Mouse (Mus musculus) left cerebral cortex, postnatal 14 days (tissue): Measurements from ENCODE around the gene AC131692.1. TPM values are rescaled to one million over a fixed set of nuclear protein-coding genes. Genes with fewer than 3 reads are reported as not detected.

ENCODE experiments used
- DNase-seq, 2 experiments: peaks; one replicate each; pipeline ENCODE4 v3.0.0; 2021 to 2022; ENCODE audit warnings: low spot score in 2 of 2, mixed read lengths in 1 of 2
- intact Hi-C: fragments of 180-260 bp; cut with DNase I; formaldehyde crosslinking; loops from one replicate; pipeline ENCODE4 v1.15.1; 2025
- total RNA-seq, 2 experiments: library from RNA; stranded (reverse); gene quantifications; 2 replicates each; pipeline ENCODE4 v1.2.3; 2021

AC131692.1 gene
- total RNA-seq, 2 experiments from 2014 or later, result not detected

- DNase-seq, result peak in 1 of 2 experiments; percentile 45
- intact Hi-C loops, result loop anchor here (5.0 kb wide), 1 partner anchor 56 kb away; no protein-coding TSS in a partner anchor
Observed at GRCm38 (mm10) chr19:6066571-6066970, 27.6 kb upstream of the AC131692.1 start.

- intact Hi-C loops, result loop anchor here (5.0 kb wide), 1 partner anchor 55 kb away; no protein-coding TSS in a partner anchor
- peak; percentile 87 to 89 for DNase-seq
Observed at GRCm38 (mm10) chr19:6067011-6067723, 27.1 kb upstream of the AC131692.1 start.

- peak; percentile 90 to 91 for DNase-seq
- intact Hi-C loops, result loop anchor here (5.0 kb wide), 1 partner anchor 54 kb away; no protein-coding TSS in a partner anchor
Observed at GRCm38 (mm10) chr19:6067724-6068415, 26.3 kb upstream of the AC131692.1 start, which contains the start of gene Tm7sf2. TSS of gene Tm7sf2 (minus strand) at chr19:6068373.

GRCm38 (mm10) chr19:6068951-6069350 lies 25.3 kb upstream of the AC131692.1 start:
- intact Hi-C loops, result loop anchor here (5.0 kb wide), 1 partner anchor 53 kb away; no protein-coding TSS in a partner anchor
- DNase-seq, result no peak

GRCm38 (mm10) chr19:6069851-6070250 lies 24.4 kb upstream of the AC131692.1 start:
- DNase-seq, result no peak
- intact Hi-C loops, result loop anchor here (5.0 kb wide), 1 partner anchor 52 kb away; no protein-coding TSS in a partner anchor

- intact Hi-C loops, result no loop called here
- no peak for DNase-seq
Observed at GRCm38 (mm10) chr19:6070571-6071250, 23.5 kb upstream of the AC131692.1 start.

GRCm38 (mm10) chr19:6071261-6071660 lies 23.0 kb upstream of the AC131692.1 start:
- DNase-seq, result no peak
- intact Hi-C loops, result no loop called here

GRCm38 (mm10) chr19:6073889-6074288 lies 20.3 kb upstream of the AC131692.1 start:
- DNase-seq, result no peak
- intact Hi-C loops, result no loop called here

GRCm38 (mm10) chr19:6076564-6077393 lies 17.4 kb upstream of the AC131692.1 start, which contains the start of gene Vps51:
TSS of gene Vps51 (minus strand) at chr19:6077231.
- intact Hi-C loops, result no loop called here
- DNase-seq, result peak; percentile 88 to 92

GRCm38 (mm10) chr19:6079983-6080480 lies 14.2 kb upstream of the AC131692.1 start, which contains the start of gene Tmem262:
TSS of gene Tmem262 (plus strand) at chr19:6080033.
- DNase-seq, result no peak
- intact Hi-C loops, result loop anchor here (10.0 kb wide), 1 partner anchor 255 kb away; the partner anchor contains the start of gene Men1

GRCm38 (mm10) chr19:6082156-6082555 lies 12.1 kb upstream of the AC131692.1 start, which contains the start of gene Gm28374:
TSS of gene Gm28374 (minus strand) at chr19:6082256.
- no peak for DNase-seq
- intact Hi-C loops, result loop anchor here (10.0 kb wide), 1 partner anchor 253 kb away; the partner anchor contains the start of gene Men1

GRCm38 (mm10) chr19:6084478-6085248 lies 9.6 kb upstream of the AC131692.1 start, which contains the start of the genes Zfpl1 and Cdca5:
TSS of gene Zfpl1 (minus strand) at chr19:6084956.
TSS of gene Cdca5 (plus strand) at chr19:6084983.
- intact Hi-C loops, result loop anchor here (2.0 to 10.0 kb wide), 2 partner anchors 34 to 250 kb away; partner anchors contain the start of genes Men1 and Sac3d1
- peak; percentile 98 for DNase-seq

GRCm38 (mm10) chr19:6085417-6085879 lies 8.8 kb upstream of the AC131692.1 start:
- intact Hi-C loops, result loop anchor here (2.0 to 10.0 kb wide), 2 partner anchors 33 to 249 kb away; partner anchors contain the start of genes Men1 and Sac3d1
- DNase-seq, result peak in 1 of 2 experiments; percentile 39

GRCm38 (mm10) chr19:6088841-6089240 lies 5.4 kb upstream of the AC131692.1 start:
- DNase-seq, result no peak
- intact Hi-C loops, result loop anchor here (10.0 kb wide), 1 partner anchor 246 kb away; the partner anchor contains the start of gene Men1

GRCm38 (mm10) chr19:6097847-6098246 lies 3.6 kb downstream of the AC131692.1 start:
- intact Hi-C loops, result no loop called here
- DNase-seq, result no peak

GRCm38 (mm10) chr19:6101186-6101585 lies 7.0 kb downstream of the AC131692.1 start:
- intact Hi-C loops, result no loop called here
- DNase-seq, result no peak
